Comparison of ENCODE assay signal across 25 mouse cellular contexts in genomic region chr2:68502734-68503133, GRCm38 (mm10). TPM values are rescaled to one million over a fixed set of nuclear protein-coding genes. Genes with fewer than 3 reads are reported as not detected.
DNase-seq lines count a peak whose midpoint lies in the region; ATAC-seq and TF ChIP-seq lines count a peak whose summit lies in the region.
"Had no signal": no experiment of that assay in that cellular context is flagged by ENCODE, and none has a peak within 500 bp of the region (broad histone marks: within the 10 kb centered on the region; RNA-seq: fewer than 3 reads in every experiment).

No protein-coding gene starts in this region.

- WGBS in forebrain, embryonic 12.5 days = 37% methylated on average over 4 of the region's 4 CpGs
- WGBS in forebrain, embryonic 10.5 days = 85% methylated on average over 4 of the region's 4 CpGs
- WGBS in midbrain, embryonic 12.5 days = 51% methylated on average over 4 of the region's 4 CpGs
- 41% methylated on average over 4 of the region's 4 CpGs for WGBS in midbrain, postnatal 0 days
- WGBS in midbrain, embryonic 14.5 days = 24% methylated on average over 4 of the region's 4 CpGs

- no peak for DNase-seq in forebrain, embryonic 10.5 days (ENCODE audit: extremely low spot score, low spot score)
- DNase-seq in midbrain, postnatal 0 days (ENCODE audit: low spot score) = no peak
- DNase-seq in midbrain, embryonic 14.5 days = peak; percentile 66
- DNase-seq in retina, embryonic 14.5 days (ENCODE audit: low spot score) = peak; percentile 34
- no peak for DNase-seq in right cerebral cortex, postnatal 10 days (ENCODE audit: low spot score in 2 of 2)
- no peak for DNase-seq in heart, adult 8-10 months (ENCODE audit: low spot score)
- DNase-seq: adrenal gland, adult 8-10 months; cerebellum, adult 18-20 months; cerebellum, postnatal 14 days; gastrocnemius, postnatal 10 days; kidney, postnatal 25 days; layer of hippocampus, postnatal 36 days; liver, postnatal 0 days; lung, postnatal 10 days; right cerebral cortex, postnatal 14 days; thymus, postnatal 14 days had no signal

- H3K4me1 ChIP-seq in forebrain, embryonic 12.5 days = peaks cover 8% of the 10 kb centered on the region; the same call in 1 of the 2 replicates
- H3K4me1 ChIP-seq in forebrain, embryonic 10.5 days = peaks cover 9% of the 10 kb centered on the region
- no peaks in the 10 kb centered on the region for H3K4me1 ChIP-seq in midbrain, embryonic 12.5 days
- no peaks in the 10 kb centered on the region for H3K4me1 ChIP-seq in midbrain, postnatal 0 days (ENCODE audit: insufficient read depth, low read length)
- H3K4me1 ChIP-seq in midbrain, embryonic 14.5 days (ENCODE audit: control insufficient read depth, insufficient read depth, low read length) = peaks cover 8% of the 10 kb centered on the region; the same call in 1 of the 2 replicates
- H3K4me1 ChIP-seq: limb, embryonic 12.5 days had no signal

- no peak overlapping the region for H3K9ac ChIP-seq in forebrain, embryonic 12.5 days
- no peak overlapping the region for H3K9ac ChIP-seq in midbrain, embryonic 12.5 days (replicated peaks)
- no peak overlapping the region for H3K9ac ChIP-seq in midbrain, postnatal 0 days (replicated peaks; ENCODE audit: low read length, poor library complexity, severe bottlenecking)
- H3K9ac ChIP-seq in midbrain, embryonic 14.5 days (replicated peaks; ENCODE audit: low read length) = no peak overlapping the region
- H3K9ac ChIP-seq: limb, embryonic 12.5 days; liver, postnatal 0 days had no signal

- H3K36me3 ChIP-seq in forebrain, embryonic 12.5 days (replicated peaks) = no peaks in the 10 kb centered on the region
- H3K36me3 ChIP-seq in forebrain, embryonic 10.5 days (replicated peaks) = no peaks in the 10 kb centered on the region
- no peaks in the 10 kb centered on the region for H3K36me3 ChIP-seq in midbrain, embryonic 12.5 days
- H3K36me3 ChIP-seq in midbrain, postnatal 0 days (ENCODE audit: insufficient read depth, low read length) = no peaks in the 10 kb centered on the region
- no peaks in the 10 kb centered on the region for H3K36me3 ChIP-seq in midbrain, embryonic 14.5 days (ENCODE audit: control insufficient read depth, insufficient read depth, low read length)
- H3K36me3 ChIP-seq: limb, embryonic 12.5 days had no signal

- no peaks in the 10 kb centered on the region for H3K27me3 ChIP-seq in forebrain, embryonic 12.5 days
- no peaks in the 10 kb centered on the region for H3K27me3 ChIP-seq in forebrain, embryonic 10.5 days (ENCODE audit: poor library complexity, severe bottlenecking)
- no peaks in the 10 kb centered on the region for H3K27me3 ChIP-seq in midbrain, embryonic 12.5 days
- H3K27me3 ChIP-seq in midbrain, postnatal 0 days (ENCODE audit: insufficient read depth, low read length) = no peaks in the 10 kb centered on the region
- H3K27me3 ChIP-seq in midbrain, embryonic 14.5 days (ENCODE audit: control insufficient read depth, insufficient read depth, low read length) = no peaks in the 10 kb centered on the region
- H3K27me3 ChIP-seq: limb, embryonic 12.5 days had no signal

- H3K4me3 ChIP-seq in forebrain, embryonic 12.5 days (replicated peaks) = no peak overlapping the region
- no peak overlapping the region for H3K4me3 ChIP-seq in forebrain, embryonic 10.5 days
- H3K4me3 ChIP-seq in midbrain, embryonic 12.5 days = no peak overlapping the region
- H3K4me3 ChIP-seq in midbrain, postnatal 0 days (ENCODE audit: low read depth, low read length) = no peak overlapping the region
- no peak overlapping the region for H3K4me3 ChIP-seq in midbrain, embryonic 14.5 days (replicated peaks; ENCODE audit: low read depth, low read length)
- H3K4me3 ChIP-seq: layer of hippocampus, adult 2 months; limb, embryonic 12.5 days had no signal

- no peak overlapping the region; the same call in 1 of the 2 replicates for H3K27ac ChIP-seq in forebrain, embryonic 12.5 days
- no peak overlapping the region for H3K27ac ChIP-seq in forebrain, embryonic 10.5 days
- no peak overlapping the region for H3K27ac ChIP-seq in midbrain, embryonic 12.5 days (replicated peaks)
- no peak overlapping the region for H3K27ac ChIP-seq in midbrain, postnatal 0 days (ENCODE audit: low read depth, low read length)
- no peak overlapping the region for H3K27ac ChIP-seq in midbrain, embryonic 14.5 days (replicated peaks; ENCODE audit: low read depth, low read length)
- H3K27ac ChIP-seq: layer of hippocampus, adult 2 months; limb, embryonic 12.5 days; stomach, postnatal 0 days had no signal

- H3K4me2 ChIP-seq in forebrain, embryonic 12.5 days = no peak overlapping the region
- H3K4me2 ChIP-seq in midbrain, embryonic 12.5 days (replicated peaks) = no peak overlapping the region
- no peak overlapping the region for H3K4me2 ChIP-seq in midbrain, postnatal 0 days (ENCODE audit: low read depth, low read length, poor library complexity, severe bottlenecking)
- no peak overlapping the region for H3K4me2 ChIP-seq in midbrain, embryonic 14.5 days (ENCODE audit: low read length)
- H3K4me2 ChIP-seq: heart, embryonic 11.5 days; limb, embryonic 12.5 days; liver, embryonic 11.5 days had no signal

- no peak for TF ChIP-seq CTCF in midbrain, postnatal 0 days (IDR thresholded peaks at IDR 0.05)

- no peaks in the 10 kb centered on the region for H3K9me3 ChIP-seq in forebrain, embryonic 12.5 days
- no peaks in the 10 kb centered on the region for H3K9me3 ChIP-seq in forebrain, embryonic 10.5 days
- no peaks in the 10 kb centered on the region for H3K9me3 ChIP-seq in midbrain, embryonic 12.5 days
- no peaks in the 10 kb centered on the region for H3K9me3 ChIP-seq in midbrain, postnatal 0 days (ENCODE audit: low read length)
- H3K9me3 ChIP-seq in midbrain, embryonic 14.5 days (ENCODE audit: control insufficient read depth, low read length) = no peaks in the 10 kb centered on the region
- H3K9me3 ChIP-seq: limb, embryonic 12.5 days had no signal

- ATAC-seq in forebrain, embryonic 12.5 days (ENCODE audit: low FRiP score) = peak; percentile 67
- peak; percentile 61 for ATAC-seq in midbrain, embryonic 12.5 days (ENCODE audit: low FRiP score, low read depth)
- ATAC-seq in midbrain, postnatal 0 days (ENCODE audit: low FRiP score) = no peak
- no peak for ATAC-seq in midbrain, embryonic 14.5 days (ENCODE audit: low FRiP score, low TSS enrichment)
- ATAC-seq: activated CD4-positive, CD25-positive, alpha-beta regulatory T cell, adult 4 months; intestine, postnatal 0 days; liver, postnatal 0 days had no signal

RNA-seq across cellular contexts. Expression of gene Stk39, which starts 30.7 kb away (rescaled TPM):
- 43.6 and 45.8 TPM in 2 replicates for polyA plus RNA-seq in forebrain, embryonic 12.5 days (2016; fragmentation: Nextera tagmentation; extraction: Ambion mirVana)
- polyA plus RNA-seq in forebrain, embryonic 10.5 days (2016; fragmentation: Nextera tagmentation; extraction: Ambion mirVana) = 29.5 and 30.2 TPM in 2 replicates
- 44.6 and 52.5 TPM in 2 replicates for polyA plus RNA-seq in midbrain, embryonic 12.5 days (2016; fragmentation: Nextera tagmentation; extraction: Ambion mirVana)
- total RNA-seq in midbrain, postnatal 0 days (2014; rRNA removed) = 33.9 and 37.9 TPM in 2 replicates
- 20.9 and 23.4 TPM in 2 replicates for polyA plus RNA-seq in midbrain, postnatal 0 days (2015; fragmentation: Nextera tagmentation; extraction: Ambion mirVana)
- polyA plus RNA-seq in midbrain, embryonic 14.5 days (2014; fragmentation: Nextera tagmentation; extraction: Ambion mirVana) = 29.3 and 39.0 TPM in 2 replicates
- total RNA-seq in heart, adult 8-10 months (2022) = 10 to 100 TPM; 63.7 to 93.6 (median 79.1) TPM

Comparison
In these comparisons a context has a peak if more than half of its experiments do, and no peak if none do; other contexts are left out.
1. ATAC-seq: peak in forebrain, embryonic 12.5 days (single experiment) and midbrain, embryonic 12.5 days (single experiment); none in midbrain, postnatal 0 days (single experiment) and midbrain, embryonic 14.5 days (single experiment).
2. DNase-seq: peak in midbrain, embryonic 14.5 days (single experiment) and retina, embryonic 14.5 days (single experiment); none in forebrain, embryonic 10.5 days (single experiment), midbrain, postnatal 0 days (single experiment), right cerebral cortex, postnatal 10 days (0 of 2) and heart, adult 8-10 months (single experiment).